Mouse (Mus musculus) MEL (cell line): Measurements from ENCODE around the gene Irf1. TPM values are rescaled to one million over a fixed set of nuclear protein-coding genes. Genes with fewer than 3 reads are reported as not detected.

Experiments
- DNase-seq: peaks from one replicate; pipeline ENCODE4 v3.0.0; 2011; ENCODE audit warnings: low read depth, low spot score
- H3K27ac ChIP-seq: 2 replicates; pipeline ENCODE4 v1.5.1; 2012; ENCODE audit warnings: low read depth, mild to moderate bottlenecking, control low read depth, low read length, moderate library complexity; ENCODE audit not compliant: control insufficient read depth
- H3K27me3 ChIP-seq, 2 experiments: fragments of 150-350 bp in 1 of 2; sonication (generic) in 1 of 2; 2 replicates each; pipeline ENCODE4 v1.6.1; 2012; ENCODE audit warnings: low read length in 2 of 2, mild to moderate bottlenecking in 2 of 2, improper control_type of control experiment in 1 of 2, moderate library complexity in 1 of 2; ENCODE audit not compliant: insufficient read depth in 2 of 2, control insufficient read depth in 1 of 2
- H3K36me3 ChIP-seq, 2 experiments: 2 replicates each; pipeline ENCODE4 v1.6.1; 2012 to 2014; ENCODE audit warnings: low read length in 2 of 2, improper control_type of control experiment in 1 of 2, inconsistent platforms in 1 of 2, mild to moderate bottlenecking in 1 of 2; ENCODE audit not compliant: insufficient read depth in 2 of 2, control insufficient read depth in 1 of 2
- H3K4me1 ChIP-seq, 2 experiments: fragments of 150-350 bp in 1 of 2; sonication (generic) in 1 of 2; 2 replicates each; pipeline ENCODE4 v1.6.1; 2012; ENCODE audit warnings: low read length in 2 of 2, improper control_type of control experiment in 1 of 2, mild to moderate bottlenecking in 1 of 2; ENCODE audit not compliant: insufficient read depth in 2 of 2, control insufficient read depth in 1 of 2
- H3K4me3 ChIP-seq, 2 experiments: fragments of 150-350 bp in 1 of 2; sonication (generic) in 1 of 2; 2 replicates each; pipeline ENCODE4 v1.5.1; 2012; ENCODE audit warnings: low read depth in 2 of 2, low read length in 2 of 2, mild to moderate bottlenecking in 2 of 2, moderate library complexity in 2 of 2, control low read depth in 1 of 2, improper control_type of control experiment in 1 of 2; ENCODE audit not compliant: control insufficient read depth in 1 of 2, insufficient read depth in 1 of 2
- H3K79me2 ChIP-seq: 2 replicates; pipeline ENCODE4 v1.6.1; 2012; ENCODE audit warnings: mild to moderate bottlenecking, low read length, moderate library complexity; ENCODE audit not compliant: control insufficient read depth, poor library complexity, insufficient read depth
- H3K9ac ChIP-seq: 2 replicates; pipeline ENCODE4 v1.6.1; 2012; ENCODE audit warnings: low read depth, mild to moderate bottlenecking, control low read depth, low read length, moderate library complexity; ENCODE audit not compliant: control insufficient read depth, poor library complexity, severe bottlenecking
- H3K9me3 ChIP-seq: fragments of 150-350 bp; sonication (generic); replicated peaks from 2 replicates; pipeline ENCODE4 v1.6.1; 2012; ENCODE audit warnings: mild to moderate bottlenecking, low read length, improper control_type of control experiment, moderate library complexity; ENCODE audit not compliant: insufficient read depth
- CHD1 ChIP-seq: IDR thresholded peaks from 2 replicates; pipeline ENCODE4 v1.6.1; 2012; ENCODE audit warnings: low read depth, mild to moderate bottlenecking, inconsistent platforms, low read length, improper control_type of control experiment
- CHD2 ChIP-seq: IDR thresholded peaks from 2 replicates; pipeline ENCODE4 v1.6.1; 2011; ENCODE audit warnings: low read length, improper control_type of control experiment
- CTCF ChIP-seq, 3 experiments: IDR thresholded peaks in 2 of 3; conservative IDR thresholded peaks in 1 of 3; 2 replicates each; pipeline ENCODE4 v1.5.1; 2011 to 2012; ENCODE audit warnings: low read length in 3 of 3, low read depth in 2 of 3, mild to moderate bottlenecking in 2 of 3, improper control_type of control experiment in 1 of 3, inconsistent platforms in 1 of 3, mixed read lengths in 1 of 3, moderate library complexity in 1 of 3; ENCODE audit not compliant: control insufficient read depth in 1 of 3, insufficient read depth in 1 of 3, poor library complexity in 1 of 3, severe bottlenecking in 1 of 3
- E2F4 ChIP-seq: IDR thresholded peaks from 2 replicates; pipeline ENCODE4 v1.6.1; 2011; ENCODE audit warnings: low read depth, low read length, improper control_type of control experiment, borderline replicate concordance
- GABPA ChIP-seq: IDR thresholded peaks from 2 replicates; pipeline ENCODE4 v1.6.1; 2012; ENCODE audit warnings: low read depth, mild to moderate bottlenecking, inconsistent platforms, low read length, improper control_type of control experiment, moderate library complexity
- GATA1 ChIP-seq: IDR thresholded peaks from 2 replicates; pipeline ENCODE4 v1.6.1; 2011; ENCODE audit warnings: low read depth, low read length, improper control_type of control experiment
- HCFC1 ChIP-seq: IDR thresholded peaks from 2 replicates; pipeline ENCODE4 v1.6.1; 2012; ENCODE audit warnings: low read depth, mild to moderate bottlenecking, inconsistent platforms, low read length, improper control_type of control experiment, moderate library complexity
- JUND ChIP-seq: IDR thresholded peaks from 2 replicates; pipeline ENCODE4 v1.6.1; 2011; ENCODE audit warnings: low read depth, mild to moderate bottlenecking, improper control_type of control experiment, low read length
- KAT2A ChIP-seq: conservative IDR thresholded peaks from 2 replicates; pipeline ENCODE4 v1.6.1; 2012; ENCODE audit warnings: low read depth, low read length, improper control_type of control experiment, inconsistent platforms
- MAFK ChIP-seq: IDR thresholded peaks from 2 replicates; pipeline ENCODE4 v1.6.1; 2011; ENCODE audit warnings: low read depth, mild to moderate bottlenecking, low read length, improper control_type of control experiment, borderline replicate concordance
- MAX ChIP-seq: IDR thresholded peaks from 2 replicates; pipeline ENCODE4 v1.6.1; 2011; ENCODE audit warnings: low read length, improper control_type of control experiment
- MAZ ChIP-seq: IDR thresholded peaks from 2 replicates; pipeline ENCODE4 v1.6.1; 2012; ENCODE audit warnings: low read depth, mild to moderate bottlenecking, inconsistent platforms, low read length, improper control_type of control experiment
- MEF2A ChIP-seq: IDR thresholded peaks from 2 replicates; pipeline ENCODE4 v1.6.1; 2014; ENCODE audit warnings: low read depth, mild to moderate bottlenecking, inconsistent platforms, low read length, improper control_type of control experiment; ENCODE audit not compliant: poor library complexity, insufficient replicate concordance, severe bottlenecking; ENCODE audit errors: extremely low read depth
- MYB ChIP-seq: IDR thresholded peaks from 2 replicates; pipeline ENCODE4 v1.6.1; 2011; ENCODE audit warnings: mild to moderate bottlenecking, low read depth, low read length, improper control_type of control experiment
- POLR2A ChIP-seq, 2 experiments: IDR thresholded peaks; 2 replicates each; pipeline ENCODE4 v1.6.1; 2011 to 2012; ENCODE audit warnings: low read length in 2 of 2, mild to moderate bottlenecking in 2 of 2, control low read depth in 1 of 2, improper control_type of control experiment in 1 of 2, low read depth in 1 of 2, moderate library complexity in 1 of 2; ENCODE audit not compliant: control insufficient read depth in 1 of 2, insufficient read depth in 1 of 2, poor library complexity in 1 of 2
- POLR2AphosphoS5 ChIP-seq: IDR thresholded peaks from 2 replicates; pipeline ENCODE4 v1.6.1; 2012; ENCODE audit warnings: low read depth, borderline replicate concordance, mild to moderate bottlenecking, inconsistent platforms, low read length, moderate library complexity, mixed read lengths
- RAD21 ChIP-seq: IDR thresholded peaks from 2 replicates; pipeline ENCODE4 v1.6.1; 2011; ENCODE audit warnings: mild to moderate bottlenecking, low read depth, low read length, improper control_type of control experiment
- RCOR1 ChIP-seq: IDR thresholded peaks from 2 replicates; pipeline ENCODE4 v1.6.1; 2012; ENCODE audit warnings: low read depth, mild to moderate bottlenecking, inconsistent platforms, low read length, improper control_type of control experiment
- SIN3A ChIP-seq: IDR thresholded peaks from 2 replicates; pipeline ENCODE4 v1.6.1; 2012; ENCODE audit warnings: low read length, improper control_type of control experiment, inconsistent platforms
- SMC3 ChIP-seq: IDR thresholded peaks from 2 replicates; pipeline ENCODE4 v1.6.1; 2011; ENCODE audit warnings: low read depth, low read length, improper control_type of control experiment
- TAL1 ChIP-seq: IDR thresholded peaks from 2 replicates; pipeline ENCODE4 v1.6.1; 2012; ENCODE audit warnings: mild to moderate bottlenecking, inconsistent platforms, low read length, moderate library complexity, mixed read lengths
- TBP ChIP-seq: IDR thresholded peaks from 2 replicates; pipeline ENCODE4 v1.8.0; 2011; ENCODE audit warnings: low read depth, low read length, improper control_type of control experiment
- TCF12 ChIP-seq: IDR thresholded peaks from 2 replicates; pipeline ENCODE4 v1.6.1; 2014; ENCODE audit warnings: low read depth, mild to moderate bottlenecking, inconsistent platforms, low read length, improper control_type of control experiment, moderate library complexity
- UBTF ChIP-seq: IDR thresholded peaks from 2 replicates; pipeline ENCODE4 v1.6.1; 2012; ENCODE audit warnings: low read depth, mild to moderate bottlenecking, inconsistent platforms, low read length, improper control_type of control experiment, moderate library complexity, borderline replicate concordance; ENCODE audit not compliant: insufficient read depth
- USF2 ChIP-seq, 2 experiments: IDR thresholded peaks; 2 replicates each; pipeline ENCODE4 v1.6.1; 2011 to 2012; ENCODE audit warnings: improper control_type of control experiment in 2 of 2, low read length in 2 of 2, borderline replicate concordance in 1 of 2, inconsistent platforms in 1 of 2, low read depth in 1 of 2, mild to moderate bottlenecking in 1 of 2; ENCODE audit not compliant: insufficient read depth in 1 of 2
- ZMIZ1 ChIP-seq: IDR thresholded peaks from 2 replicates; pipeline ENCODE4 v1.6.1; 2012; ENCODE audit warnings: low read depth, mild to moderate bottlenecking, inconsistent platforms, low read length, improper control_type of control experiment, moderate library complexity
- ZNF384 ChIP-seq: IDR thresholded peaks from 2 replicates; pipeline ENCODE4 v1.6.1; 2012; ENCODE audit warnings: low read depth, mild to moderate bottlenecking, inconsistent platforms, low read length, improper control_type of control experiment
- polyA plus RNA-seq, 2 experiments: library from polyadenylated mRNA; stranded (reverse) in 1 of 2; unstranded in 1 of 2; fragments of >175 nt in 1 of 2; fragments of >200 nt in 1 of 2; gene quantifications; 2 replicates each; pipeline versions ENCODE4 v1.2.1 to v1.2.4; 2012; ENCODE audit warnings: low replicate concordance in 2 of 2, low read depth in 1 of 2; ENCODE audit not compliant: insufficient read length in 2 of 2, insufficient read depth in 1 of 2, missing spikeins in 1 of 2
- total RNA-seq: library from RNA; depleted of rRNA; stranded (reverse); fragments of 300-350 nt; gene quantifications from 2 replicates; pipeline ENCODE4 v1.2.3, GENCODE M21; 2012

The Irf1 gene
- total and polyA plus RNA-seq, 3 experiments = 0.73 to 1.9 TPM; not detected in 1

- peak overlapping the region; percentile 73 for H3K9ac ChIP-seq
- peak overlapping the region; percentile 63 to 64 for H3K4me3 ChIP-seq
- TF ChIP-seq KAT2A (no peak), CHD2 (peak; percentile 65), JUND (0 out of 2 replicates have a peak, but pooled peaks have one; percentile 47), POLR2A (IDR thresholded peaks at IDR 0.05; ENCODE audit: control insufficient read depth in 1 of 2, insufficient read depth in 1 of 2, low read depth in 1 of 2, low read length in 2 of 2, poor library complexity in 1 of 2) (peak in 1 of 2 experiments; percentile 66; a peak in 2 of 4 replicates), TBP (peak; percentile 83), MAX (0 out of 2 replicates have a peak, but pooled peaks have one; percentile 11)
- peaks cover 6 to 38% of the 10 kb centered on the region in 2 experiments for H3K4me1 ChIP-seq
- DNase-seq = peak; percentile 89
- H3K27me3 ChIP-seq = 0 out of 4 replicates have a peak, but pooled peaks cover 0 to 3% of the 10 kb centered on the region in 2 experiments
- no peaks in the 10 kb centered on the region; the same call in 1 of the 2 replicates for H3K79me2 ChIP-seq
- no peaks in the 10 kb centered on the region for H3K9me3 ChIP-seq
- H3K27ac ChIP-seq = peak overlapping the region; percentile 59
- peaks cover 0 to 40% of the 10 kb centered on the region in 2 experiments; a peak in 2 of 4 replicates for H3K36me3 ChIP-seq
These were observed 34.7 kb upstream of the Irf1 start for GRCm38 (mm10) chr11:53734970-53735681.

GRCm38 (mm10) chr11:53735682-53736245, 34.0 kb upstream of the Irf1 start:
- peak overlapping the region; percentile 59 for H3K27ac ChIP-seq
- no peaks in the 10 kb centered on the region; the same call in 1 of the 2 replicates for H3K79me2 ChIP-seq
- H3K27me3 ChIP-seq = 0 out of 4 replicates have a peak, but pooled peaks cover 0 to 5% of the 10 kb centered on the region in 2 experiments
- peaks cover 6 to 35% of the 10 kb centered on the region in 2 experiments for H3K4me1 ChIP-seq
- no peaks in the 10 kb centered on the region for H3K9me3 ChIP-seq
- H3K4me3 ChIP-seq = peak overlapping the region; percentile 63 to 64
- H3K36me3 ChIP-seq = peaks cover 0 to 38% of the 10 kb centered on the region in 2 experiments; a peak in 2 of 4 replicates
- peak; percentile 98 for DNase-seq
- H3K9ac ChIP-seq = peak overlapping the region; percentile 73
- 0 out of 2 replicates have a peak, but pooled peaks have one; percentile 23 for TF ChIP-seq ZNF384
- TF ChIP-seq SIN3A = peak; percentile 81
- TF ChIP-seq TCF12 = no peak
- TF ChIP-seq HCFC1 = peak; percentile 66; the same call in 1 of the 2 replicates
- no peak for TF ChIP-seq MEF2A
- no peak for TF ChIP-seq GATA1
- no peak for TF ChIP-seq POLR2AphosphoS5
- TF ChIP-seq MYB = no peak
- TF ChIP-seq TBP = no peak
- peak; percentile 81 for TF ChIP-seq SMC3
- TF ChIP-seq MAX = peak; percentile 95
- TF ChIP-seq E2F4 = no peak
- no peak for TF ChIP-seq MAFK
- no peak for TF ChIP-seq USF2 (IDR thresholded peaks at IDR 0.05; ENCODE audit: borderline replicate concordance in 1 of 2, insufficient read depth in 1 of 2, low read depth in 1 of 2, low read length in 2 of 2)
- peak; percentile 41 for TF ChIP-seq RAD21
- TF ChIP-seq MAZ = peak; percentile 77
- TF ChIP-seq GABPA = no peak
- peak; percentile 70 for TF ChIP-seq RCOR1
- TF ChIP-seq CHD1 = peak; percentile 80; the same call in 1 of the 2 replicates
- no peak for TF ChIP-seq UBTF
- no peak for TF ChIP-seq JUND
- TF ChIP-seq POLR2A (IDR thresholded peaks at IDR 0.05; ENCODE audit: control insufficient read depth in 1 of 2, insufficient read depth in 1 of 2, low read depth in 1 of 2, low read length in 2 of 2, poor library complexity in 1 of 2) = no peak; a peak in 1 of 4 replicates
- TF ChIP-seq KAT2A = no peak
- peak; percentile 92 to 98 (median 98) for TF ChIP-seq CTCF (IDR thresholded peaks at IDR 0.05 in 2 of 3, conservative IDR thresholded peaks at IDR 0.05 in 1 of 3; ENCODE audit: control insufficient read depth in 1 of 3, insufficient read depth in 1 of 3, low read depth in 2 of 3, low read length in 3 of 3, poor library complexity in 1 of 3, severe bottlenecking in 1 of 3)
- no peak for TF ChIP-seq ZMIZ1
- no peak for TF ChIP-seq TAL1
